In the genomic region with DNA sequence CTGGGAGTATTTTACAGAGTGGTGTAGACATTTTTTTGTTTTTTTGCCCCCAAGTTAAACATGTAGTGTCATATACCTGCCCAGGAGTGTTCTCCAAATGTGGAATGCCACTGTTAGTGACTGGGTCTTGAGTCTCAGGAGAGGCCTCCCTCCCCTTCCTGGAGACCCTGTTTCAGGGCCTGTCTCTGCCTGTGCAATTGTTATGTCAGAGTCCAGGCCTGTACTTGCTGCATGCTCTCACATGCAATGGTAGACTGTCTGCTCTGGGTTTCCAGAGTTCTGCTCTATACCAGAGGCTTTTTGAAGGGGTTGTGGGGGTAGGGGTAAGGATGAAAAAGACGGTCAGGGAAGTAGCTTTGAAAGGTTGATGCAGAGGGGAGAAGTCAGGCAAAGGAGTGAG, we compare ENCODE assay signal across 16 mouse cellular contexts. TPM values are rescaled to one million over a fixed set of nuclear protein-coding genes. Genes with fewer than 3 reads are reported as not detected.
DNase-seq lines count a peak whose midpoint lies in the region; ATAC-seq and TF ChIP-seq lines count a peak whose summit lies in the region.
"Had no signal": no experiment of that assay in that cellular context is flagged by ENCODE, and none has a peak within 500 bp of the region (broad histone marks: within the 10 kb centered on the region; RNA-seq: fewer than 3 reads in every experiment).

No protein-coding gene starts in this region.

- peak overlapping the region; percentile 76 for H3K9ac ChIP-seq in heart, embryonic 13.5 days
- no peak overlapping the region for H3K9ac ChIP-seq in intestine, embryonic 15.5 days
- H3K9ac ChIP-seq in stomach, postnatal 0 days (ENCODE audit: low read length) = no peak overlapping the region
- H3K9ac ChIP-seq: embryonic facial prominence, embryonic 12.5 days; limb, embryonic 15.5 days; lung, embryonic 15.5 days; stomach, embryonic 15.5 days had no signal

- no peak for TF ChIP-seq CTCF in stomach, postnatal 0 days (IDR thresholded peaks at IDR 0.05; ENCODE audit: low read depth)

- no peak for ATAC-seq in heart, embryonic 13.5 days (ENCODE audit: extremely low read depth, insufficient number of reproducible peaks, low FRiP score, low TSS enrichment)
- ATAC-seq in megakaryocyte, adult 5-6 weeks (ENCODE audit: poor library complexity, severe bottlenecking) = no peak
- ATAC-seq in intestine, embryonic 15.5 days = no peak
- no peak for ATAC-seq in stomach, postnatal 0 days (ENCODE audit: low FRiP score, low TSS enrichment)

- peaks cover 33% of the 10 kb centered on the region for H3K36me3 ChIP-seq in heart, embryonic 13.5 days
- H3K36me3 ChIP-seq in megakaryocyte, embryonic 14.5 days (replicated peaks; ENCODE audit: low read length) = peaks cover 97% of the 10 kb centered on the region
- no peaks in the 10 kb centered on the region for H3K36me3 ChIP-seq in intestine, embryonic 15.5 days
- no peaks in the 10 kb centered on the region for H3K36me3 ChIP-seq in stomach, postnatal 0 days (ENCODE audit: control insufficient read depth, insufficient read depth, low read length)
- H3K36me3 ChIP-seq: embryonic facial prominence, embryonic 12.5 days; lung, embryonic 15.5 days; stomach, embryonic 15.5 days had no signal

- H3K27ac ChIP-seq in heart, embryonic 13.5 days (replicated peaks) = peak overlapping the region; percentile 98
- H3K27ac ChIP-seq in intestine, embryonic 15.5 days = no peak overlapping the region
- H3K27ac ChIP-seq in stomach, postnatal 0 days (replicated peaks) = no peak overlapping the region
- H3K27ac ChIP-seq: embryonic facial prominence, embryonic 12.5 days; lung, embryonic 15.5 days had no signal

- H3K4me3 ChIP-seq in heart, embryonic 13.5 days = no peak overlapping the region
- peak overlapping the region; percentile 82 for H3K4me3 ChIP-seq in megakaryocyte, embryonic 14.5 days (replicated peaks)
- no peak overlapping the region for H3K4me3 ChIP-seq in intestine, embryonic 15.5 days (replicated peaks)
- H3K4me3 ChIP-seq in stomach, postnatal 0 days (ENCODE audit: low read depth, low read length) = no peak overlapping the region
- H3K4me3 ChIP-seq: embryonic facial prominence, embryonic 12.5 days; limb, embryonic 15.5 days; lung, embryonic 15.5 days; stomach, embryonic 15.5 days had no signal

- peak overlapping the region; percentile 59 for H3K4me2 ChIP-seq in heart, embryonic 13.5 days
- peak overlapping the region; percentile 14; the same call in 1 of the 2 replicates for H3K4me2 ChIP-seq in intestine, embryonic 15.5 days (replicated peaks)
- H3K4me2 ChIP-seq in stomach, postnatal 0 days (replicated peaks; ENCODE audit: low read depth) = 0 out of 2 replicates have a peak overlapping the region, but pooled peaks have one; percentile 5
- H3K4me2 ChIP-seq: embryonic facial prominence, embryonic 12.5 days; stomach, embryonic 15.5 days had no signal

- 63% methylated on average over 1 of the region's 1 CpGs for WGBS in heart, embryonic 13.5 days
- WGBS in intestine, embryonic 15.5 days = 69% methylated on average over 1 of the region's 1 CpGs
- WGBS in stomach, postnatal 0 days = 53% methylated on average over 1 of the region's 1 CpGs

- no peak for TF ChIP-seq EP300 in stomach, postnatal 0 days (optimal IDR thresholded peaks at IDR 0.05)

- H3K27me3 ChIP-seq in heart, embryonic 13.5 days (replicated peaks) = no peaks in the 10 kb centered on the region
- no peaks in the 10 kb centered on the region for H3K27me3 ChIP-seq in megakaryocyte, embryonic 14.5 days (replicated peaks)
- H3K27me3 ChIP-seq in intestine, embryonic 15.5 days (replicated peaks) = no peaks in the 10 kb centered on the region
- no peaks in the 10 kb centered on the region for H3K27me3 ChIP-seq in stomach, postnatal 0 days (ENCODE audit: control insufficient read depth, insufficient read depth, low read length)
- H3K27me3 ChIP-seq: embryonic facial prominence, embryonic 12.5 days; limb, embryonic 15.5 days; lung, embryonic 15.5 days; Patski; stomach, embryonic 15.5 days had no signal

- peaks cover 75% of the 10 kb centered on the region for H3K4me1 ChIP-seq in heart, embryonic 13.5 days
- peaks cover 97% of the 10 kb centered on the region for H3K4me1 ChIP-seq in megakaryocyte, embryonic 14.5 days
- peaks cover 4% of the 10 kb centered on the region; the same call in 1 of the 2 replicates for H3K4me1 ChIP-seq in intestine, embryonic 15.5 days (replicated peaks)
- H3K4me1 ChIP-seq in stomach, postnatal 0 days (replicated peaks; ENCODE audit: control insufficient read depth, insufficient read depth) = peaks cover 4% of the 10 kb centered on the region; the same call in 1 of the 2 replicates

- no peak for DNase-seq in heart, adult 18-20 months
- DNase-seq in stomach, postnatal 0 days (ENCODE audit: low spot score) = no peak
- DNase-seq in urinary bladder, postnatal 14 days (ENCODE audit: low spot score) = no peak
- DNase-seq: cerebellum, postnatal 14 days; layer of hippocampus, postnatal 36 days; right cerebral cortex, postnatal 4 days had no signal

- H3K9me3 ChIP-seq in heart, embryonic 13.5 days = no peaks in the 10 kb centered on the region
- H3K9me3 ChIP-seq in megakaryocyte, embryonic 14.5 days = no peaks in the 10 kb centered on the region
- no peaks in the 10 kb centered on the region for H3K9me3 ChIP-seq in intestine, embryonic 15.5 days
- no peaks in the 10 kb centered on the region for H3K9me3 ChIP-seq in stomach, postnatal 0 days (ENCODE audit: control insufficient read depth, low read length)
- H3K9me3 ChIP-seq: embryonic facial prominence, embryonic 12.5 days; limb, embryonic 15.5 days; lung, embryonic 15.5 days; stomach, embryonic 15.5 days had no signal

RNA-seq across cellular contexts. Expression of gene 1700056E22Rik, which starts 6.8 kb away (rescaled TPM):
- 2.4 TPM in 2 replicates for polyA plus RNA-seq in heart, embryonic 13.5 days (2015; fragmentation: Nextera tagmentation; extraction: Ambion mirVana)
- 1 to 10 TPM in 1 of 2 experiments, under 1 TPM in 1; 0.55 to 1.6 TPM for total RNA-seq in heart, adult 18-20 months (2021)
- polyA plus RNA-seq in megakaryocyte, embryonic 14.5 days (2012; ENCODE audit: insufficient read depth, low replicate concordance) = 19.8 and 52.4 TPM in 2 replicates
- total RNA-seq in megakaryocyte, adult 5-6 weeks (2015) = 0.98 and 2.9 TPM in 2 replicates
- 3.0 and 4.6 TPM in 2 replicates for total RNA-seq in megakaryocyte, adult 5-6 weeks (2017)
- polyA plus RNA-seq in intestine, embryonic 15.5 days (2015; fragmentation: Nextera tagmentation; extraction: Ambion mirVana) = 1.2 and 1.7 TPM in 2 replicates
- polyA plus RNA-seq in stomach, postnatal 0 days (2015; fragmentation: Nextera tagmentation; extraction: Ambion mirVana) = 1.6 and 2.6 TPM in 2 replicates
- total RNA-seq: layer of hippocampus, postnatal 36 days; megakaryocyte-erythroid progenitor cell, adult 5-6 weeks had no signal

RNA-seq across cellular contexts. Expression of gene Dusp10, which starts 27.8 kb away (rescaled TPM):
- 12.1 and 13.2 TPM in 2 replicates for polyA plus RNA-seq in heart, embryonic 13.5 days (2015; fragmentation: Nextera tagmentation; extraction: Ambion mirVana)
- total RNA-seq in heart, adult 18-20 months (2021) = 1 to 10 TPM; 3.6 to 5.0 TPM
- polyA plus RNA-seq in megakaryocyte, embryonic 14.5 days (2012; ENCODE audit: insufficient read depth, low replicate concordance) = 3.1 and 14.8 TPM in 2 replicates
- 5.3 and 7.5 TPM in 2 replicates for total RNA-seq in megakaryocyte, adult 5-6 weeks (2015)
- total RNA-seq in megakaryocyte, adult 5-6 weeks (2017) = 4.3 and 7.4 TPM in 2 replicates
- 10.2 and 11.9 TPM in 2 replicates for polyA plus RNA-seq in intestine, embryonic 15.5 days (2015; fragmentation: Nextera tagmentation; extraction: Ambion mirVana)
- 4.2 and 6.5 TPM in 2 replicates for polyA plus RNA-seq in stomach, postnatal 0 days (2015; fragmentation: Nextera tagmentation; extraction: Ambion mirVana)

Comparison
In these comparisons a context has a peak if more than half of its experiments do, and no peak if none do; other contexts are left out.
1. H3K4me2 ChIP-seq: peak in every context shown above with its lines; median percentile 59 in heart, embryonic 13.5 days; 14 in intestine, embryonic 15.5 days; 5 in stomach, postnatal 0 days.